8 mouse cellular contexts compared by ENCODE assay signal in genomic region chr2:35256932-35257331, GRCm38 (mm10). TPM values are rescaled to one million over a fixed set of nuclear protein-coding genes. Genes with fewer than 3 reads are reported as not detected.
DNase-seq lines count a peak whose midpoint lies in the region; ATAC-seq and TF ChIP-seq lines count a peak whose summit lies in the region.

No protein-coding gene starts in this region.

- no peak for TF ChIP-seq CTCF in CH12.LX (conservative IDR thresholded peaks at IDR 0.05 in 1 of 2, IDR thresholded peaks at IDR 0.05 in 1 of 2; ENCODE audit: low read depth in 2 of 2, low read length in 2 of 2)

- H3K9me3 ChIP-seq in CH12.LX (replicated peaks; ENCODE audit: low read length) = no peaks in the 10 kb centered on the region
- H3K9me3 ChIP-seq in heart, embryonic 16.5 days (replicated peaks; ENCODE audit: control insufficient read depth, low read length) = no peaks in the 10 kb centered on the region

- dilution Hi-C loops in CH12.LX (cut with MboI; ENCODE audit: extremely low pct_ligation_motif_present, extremely low pct_unique_long_range_greater_than_20kb, low sequenced_read_pairs) = no loop called here

- H3K9ac ChIP-seq in CH12.LX (ENCODE audit: insufficient read depth, low read depth) = no peak overlapping the region
- H3K9ac ChIP-seq in heart, embryonic 16.5 days (ENCODE audit: low read length) = peak overlapping the region; percentile 77

- no peak for TF ChIP-seq EP300 in CH12.LX (IDR thresholded peaks at IDR 0.05; ENCODE audit: low read length)

- H3K27me3 ChIP-seq in CH12.LX (replicated peaks) = peaks cover 8% of the 10 kb centered on the region
- no peaks in the 10 kb centered on the region for H3K27me3 ChIP-seq in heart, embryonic 16.5 days (ENCODE audit: control insufficient read depth, insufficient read depth, low read length)

- peak; percentile 90 for DNase-seq in heart, adult 11 months
- DNase-seq in heart, adult 18-20 months = no peak
- DNase-seq in CH12.LX (ENCODE audit: extremely low read depth) = no peak
- DNase-seq in cerebellum, postnatal 36 days = no peak
- no peak for DNase-seq in thymus, postnatal 36 days

- H3K36me3 ChIP-seq in CH12.LX (replicated peaks in 1 of 2; ENCODE audit: control insufficient read depth in 1 of 2, insufficient read depth in 1 of 2, low read length in 1 of 2) (no peaks in the 10 kb centered on the region), macrophage (ENCODE audit: inconsistent target) (no peaks in the 10 kb centered on the region)
- H3K36me3 ChIP-seq in heart, embryonic 16.5 days (ENCODE audit: control insufficient read depth, insufficient read depth) = no peaks in the 10 kb centered on the region

- peak overlapping the region; percentile 54 to 70 (median 62) for H3K4me3 ChIP-seq in CH12.LX (replicated peaks in 1 of 3; ENCODE audit: low read depth in 2 of 3, low read length in 2 of 3, poor library complexity in 1 of 3)
- H3K4me3 ChIP-seq in heart, embryonic 16.5 days (ENCODE audit: low read length) = peak overlapping the region; percentile 66
- H3K4me3 ChIP-seq in macrophage (ENCODE audit: inconsistent target) = peak overlapping the region; percentile 98

- TF ChIP-seq RAD21 in CH12.LX (IDR thresholded peaks at IDR 0.05; ENCODE audit: low read depth, low read length) = no peak

- H3K4me1 ChIP-seq in CH12.LX (ENCODE audit: control insufficient read depth in 1 of 2, insufficient read depth in 2 of 2) = peaks cover 32 to 87% of the 10 kb centered on the region in 2 experiments
- peaks cover 44% of the 10 kb centered on the region for H3K4me1 ChIP-seq in heart, embryonic 16.5 days (ENCODE audit: control insufficient read depth, insufficient read depth, low read length)

- H3K79me2 ChIP-seq in CH12.LX (replicated peaks; ENCODE audit: control insufficient read depth, extremely low read depth, insufficient read depth, poor library complexity, severe bottlenecking) = no peaks in the 10 kb centered on the region
- H3K79me2 ChIP-seq in macrophage (ENCODE audit: inconsistent target) = peaks cover 57% of the 10 kb centered on the region

- peak overlapping the region; percentile 79 for H3K4me2 ChIP-seq in CH12.LX (ENCODE audit: insufficient read depth, low read depth, poor library complexity, severe bottlenecking)
- peak overlapping the region; percentile 80 for H3K4me2 ChIP-seq in heart, embryonic 16.5 days (ENCODE audit: low read depth, low read length)

- no peak for ATAC-seq in heart, embryonic 16.5 days (replicated peaks; ENCODE audit: extremely low read depth, insufficient read depth, low FRiP score)
- ATAC-seq in monocyte, adult 5-6 weeks (replicated peaks; ENCODE audit: insufficient number of reproducible peaks, low FRiP score, low TSS enrichment, poor library complexity, severe bottlenecking) = no peak

- H3K27ac ChIP-seq in CH12.LX (ENCODE audit: insufficient read depth, low read depth) (no peak overlapping the region), macrophage (peak overlapping the region; percentile 88)
- peak overlapping the region; percentile 96 for H3K27ac ChIP-seq in heart, embryonic 16.5 days (ENCODE audit: low read length)

- in situ Hi-C loops in CH12.LX (cut with MboI; ENCODE audit: low pct_ligation_motif_present, low pct_unique_long_range_greater_than_20kb, low sequenced_read_pairs) = loop anchor here (5.0 kb wide), 1 partner anchor 45 kb away; no protein-coding TSS in a partner anchor

- WGBS in heart, embryonic 16.5 days = 38% methylated on average over 8 of the region's 8 CpGs
- WGBS in macrophage (ENCODE audit: missing documents) = 11% methylated on average over 8 of the region's 8 CpGs

- TF ChIP-seq POLR2A in CH12.LX (IDR thresholded peaks at IDR 0.05; ENCODE audit: low read depth, low read length) = no peak

TF ChIP-seq in CH12.LX, 34 proteins besides CTCF, POLR2A, EP300 and RAD21:
- TF ChIP-seq E2F4 (IDR thresholded peaks at IDR 0.05; ENCODE audit: insufficient replicate concordance, low read depth, low read length) = no peak
- TF ChIP-seq SMC3 (IDR thresholded peaks at IDR 0.05; ENCODE audit: low read depth, low read length) = no peak
- no peak for TF ChIP-seq MAX (IDR thresholded peaks at IDR 0.05; ENCODE audit: low read length)
TF ChIP-seq in CH12.LX: peak in this region for 0.

RNA-seq across cellular contexts. Expression of gene Gsn, which starts 0.8 kb away (rescaled TPM):
- 100 to 1,000 TPM; 742 to 802 TPM for total RNA-seq in heart, adult 18-20 months (2021)
- total RNA-seq in CH12.LX (2012; rRNA removed) = 41.0 and 54.2 TPM in 2 replicates
- 37.5 and 42.9 TPM in 2 replicates for total RNA-seq in CH12.LX (2014; rRNA removed)
- 22.6 and 24.2 TPM in 2 replicates for polyA plus RNA-seq in CH12.LX (2012; ENCODE audit: insufficient read length, low read depth)
- 348 and 376 TPM in 2 replicates for polyA plus RNA-seq in heart, embryonic 16.5 days (2015; fragmentation: Nextera tagmentation; extraction: Ambion mirVana)
- 10 to 100 TPM in 23 of 26 experiments, 1 to 10 TPM in 3; 8.4 to 93.6 (median 29.9) TPM for total RNA-seq in macrophage (2018; cell fraction: chromatin; rRNA removed)
- total RNA-seq in macrophage (2018; cell fraction: cytosol; rRNA removed) = 100 to 1,000 TPM in 25 of 26 experiments, 10 to 100 TPM in 1; 99.7 to 189 (median 139) TPM
- total RNA-seq in macrophage (2018; cell fraction: nucleus; rRNA removed) = 100 to 1,000 TPM in 3 of 26 experiments, 10 to 100 TPM in 23; 39.9 to 143 (median 74.4) TPM
- polyA plus RNA-seq in macrophage (2018) = 134 to 277 TPM (median 181 TPM) in 3 replicates
- 36.7 to 46.1 TPM (median 45.9 TPM) in 3 replicates for total RNA-seq in monocyte, adult 5-6 weeks (2017)

RNA-seq across cellular contexts. Expression of gene Rab14, which starts 56.0 kb away (rescaled TPM):
- total RNA-seq in heart, adult 18-20 months (2021) = 100 to 1,000 TPM; 128 to 136 TPM
- 26.8 and 31.6 TPM in 2 replicates for total RNA-seq in CH12.LX (2012; rRNA removed)
- total RNA-seq in CH12.LX (2014; rRNA removed) = 66.2 and 69.2 TPM in 2 replicates
- 83.1 and 94.4 TPM in 2 replicates for polyA plus RNA-seq in CH12.LX (2012; ENCODE audit: insufficient read length, low read depth)
- polyA plus RNA-seq in heart, embryonic 16.5 days (2015; fragmentation: Nextera tagmentation; extraction: Ambion mirVana) = 256 and 284 TPM in 2 replicates
- 100 to 1,000 TPM; 243 to 608 (median 477) TPM for total RNA-seq in macrophage (2018; cell fraction: chromatin; rRNA removed)
- total RNA-seq in macrophage (2018; cell fraction: cytosol; rRNA removed) = 100 to 1,000 TPM; 166 to 246 (median 212) TPM
- 100 to 1,000 TPM; 214 to 458 (median 297) TPM for total RNA-seq in macrophage (2018; cell fraction: nucleus; rRNA removed)
- polyA plus RNA-seq in macrophage (2018) = 185 to 231 TPM (median 186 TPM) in 3 replicates
- total RNA-seq in monocyte, adult 5-6 weeks (2017) = 195 to 215 TPM (median 203 TPM) in 3 replicates

Comparison
In these comparisons a context has a peak if more than half of its experiments do, and no peak if none do; other contexts are left out.
1. RNA of gene Gsn, which starts 0.8 kb away (total RNA-seq): 742 to 802 TPM in heart, adult 18-20 months; 37.5 to 54.2 TPM in CH12.LX and 36.7 to 46.1 TPM in monocyte, adult 5-6 weeks; every median in the first group is over 10 times any median in the second.
2. Peak in every context shown above with its lines, with median percentiles within 50 percentile points of each other: H3K4me3 ChIP-seq.